Mouse (Mus musculus): Measurements from ENCODE around the gene Trmt1l.

- TF ChIP-seq CTCF (IDR thresholded peaks at IDR 0.05; ENCODE audit: insufficient read depth, low read depth, low read length) (no peak), POLR2A (IDR thresholded peaks at IDR 0.05; ENCODE audit: insufficient read depth, low read depth, low read length) (no peak)
These were observed 23.6 kb downstream of the Trmt1l start for GRCm38 (mm10) chr1:151451946-151452345.

Measured in olfactory bulb, adult 2 months (tissue).